Mouse (Mus musculus) myocyte (in vitro differentiated cells): ENCODE measurements around the gene Plekhh2.

Source experiments
- CEBPB ChIP-seq: IDR thresholded peaks from 2 replicates; pipeline ENCODE4 v1.6.1; 2011; ENCODE audit warnings: mild to moderate bottlenecking, moderate library complexity; ENCODE audit not compliant: poor library complexity, insufficient read depth, severe bottlenecking
- E2F4 ChIP-seq: IDR thresholded peaks from one replicate; pipeline ENCODE4 v1.6.1; 2011; ENCODE audit warnings: mild to moderate bottlenecking, control low read depth, moderate library complexity; ENCODE audit not compliant: insufficient read depth
- MAX ChIP-seq: IDR thresholded peaks from one replicate; pipeline ENCODE4 v1.6.1; 2011; ENCODE audit warnings: low read depth, mild to moderate bottlenecking, control low read depth
- MYOD1 ChIP-seq, 3 experiments: IDR thresholded peaks; one replicate each; pipeline ENCODE4 v1.6.1; 2011; ENCODE audit warnings: control low read depth in 2 of 3, low read depth in 2 of 3, mild to moderate bottlenecking in 2 of 3, moderate library complexity in 1 of 3; ENCODE audit not compliant: insufficient read length in 2 of 3, control insufficient read depth in 1 of 3
- MYOG ChIP-seq, 3 experiments: IDR thresholded peaks; one replicate each; pipeline ENCODE4 v1.6.1; 2011; ENCODE audit warnings: control low read depth in 2 of 3, low read depth in 2 of 3, mild to moderate bottlenecking in 2 of 3; ENCODE audit not compliant: insufficient read length in 2 of 3, control insufficient read depth in 1 of 3, insufficient read depth in 1 of 3
- POLR2A ChIP-seq: IDR thresholded peaks from one replicate; pipeline ENCODE4 v1.6.1; 2011; ENCODE audit warnings: low read depth, mild to moderate bottlenecking, control low read depth, moderate library complexity; ENCODE audit not compliant: insufficient read length
- POLR2AphosphoS2 ChIP-seq: IDR thresholded peaks from one replicate; pipeline ENCODE4 v1.6.1; 2011; ENCODE audit warnings: low read depth, control low read depth; ENCODE audit not compliant: insufficient read length
- REST ChIP-seq: IDR thresholded peaks from one replicate; pipeline ENCODE4 v1.6.1; 2011; ENCODE audit warnings: mild to moderate bottlenecking, control low read depth, moderate library complexity; ENCODE audit not compliant: insufficient read depth, insufficient read length
- SRF ChIP-seq: IDR thresholded peaks from one replicate; pipeline ENCODE4 v1.6.1; 2011; ENCODE audit warnings: low read depth; ENCODE audit not compliant: control insufficient read depth, insufficient read length
- TCF12 ChIP-seq: IDR thresholded peaks from one replicate; pipeline ENCODE4 v1.6.1; 2011; ENCODE audit warnings: mild to moderate bottlenecking, control low read depth; ENCODE audit not compliant: poor library complexity, insufficient read depth, severe bottlenecking
- TCF3 ChIP-seq: IDR thresholded peaks from one replicate; pipeline ENCODE4 v1.6.1; 2011; ENCODE audit warnings: low read depth, control low read depth; ENCODE audit not compliant: insufficient read length
- USF1 ChIP-seq: IDR thresholded peaks from one replicate; pipeline ENCODE4 v1.6.1; 2011; ENCODE audit warnings: low read depth, mild to moderate bottlenecking, control low read depth, moderate library complexity

GRCm38 (mm10) chr17:84603709-84604420 lies 92.2 kb downstream of the Plekhh2 start:
- TF ChIP-seq USF1 (no peak), REST (no peak), POLR2AphosphoS2 (no peak), CEBPB (no peak), POLR2A (no peak), MYOD1 (IDR thresholded peaks at IDR 0.05; ENCODE audit: control insufficient read depth in 1 of 3, insufficient read length in 2 of 3, low read depth in 2 of 3) (no peak), TCF3 (no peak), MAX (no peak), MYOG (IDR thresholded peaks at IDR 0.05; ENCODE audit: control insufficient read depth in 1 of 3, insufficient read depth in 1 of 3, insufficient read length in 2 of 3, low read depth in 2 of 3) (no peak), TCF12 (no peak), E2F4 (no peak), SRF (no peak)
